Mouse (Mus musculus): Measurements from ENCODE around the gene Exoc7. TPM values are rescaled to one million over a fixed set of nuclear protein-coding genes. Genes with fewer than 3 reads are reported as not detected.

The Exoc7 gene
- polyA plus RNA-seq, 1 experiment from 2014 or later, result 118 TPM

GRCm38 (mm10) chr11:116336393-116336792 is 29.4 kb upstream of the Exoc7 start:
- H3K4me3 ChIP-seq (replicated peaks; ENCODE audit: low read length), result no peak overlapping the region; the same call in 1 of the 2 replicates
- H3K36me3 ChIP-seq (replicated peaks; ENCODE audit: control insufficient read depth, insufficient read depth), result peaks cover 12% of the 10 kb centered on the region; the same call in 1 of the 2 replicates
- DNase-seq (ENCODE audit: low spot score) (no peak), ATAC-seq (ENCODE audit: low FRiP score) (no peak)
- 65% methylated on average over 4 of the region's 4 CpGs for WGBS
- H3K4me1 ChIP-seq (replicated peaks; ENCODE audit: control insufficient read depth, insufficient read depth, low read length), result peaks cover 37% of the 10 kb centered on the region
- peak overlapping the region; percentile 62 for H3K9ac ChIP-seq
- peak overlapping the region; percentile 98 for H3K4me2 ChIP-seq (replicated peaks)
- H3K27ac ChIP-seq, result peak overlapping the region; percentile 77; the same call in 1 of the 2 replicates
- peaks cover 18% of the 10 kb centered on the region for H3K27me3 ChIP-seq (ENCODE audit: control insufficient read depth, insufficient read depth, low read length)
- H3K9me3 ChIP-seq (ENCODE audit: control insufficient read depth, low read length), result no peaks in the 10 kb centered on the region

GRCm38 (mm10) chr11:116335244-116336036 is 28.4 kb upstream of the Exoc7 start, which contains the start of gene Foxj1:
TSS of gene Foxj1 (minus strand) at chr11:116335399.
- peaks cover 44% of the 10 kb centered on the region for H3K4me1 ChIP-seq (replicated peaks; ENCODE audit: control insufficient read depth, insufficient read depth, low read length)
- H3K27ac ChIP-seq, result peak within 1 kb of the TSS; percentile 77
- DNase-seq (ENCODE audit: low spot score), result peak; percentile 93
- H3K4me3 ChIP-seq (replicated peaks; ENCODE audit: low read length), result peak within 1 kb of the TSS; percentile 45
- peak within 1 kb of the TSS; percentile 98 for H3K4me2 ChIP-seq (replicated peaks)
- peak within 1 kb of the TSS; percentile 62 for H3K9ac ChIP-seq
- H3K9me3 ChIP-seq (ENCODE audit: control insufficient read depth, low read length), result no peaks in the 10 kb centered on the region
- under 1% methylated on average over 49 of the region's 61 CpGs for WGBS
- ATAC-seq (ENCODE audit: low FRiP score), result peak; percentile 87
- peaks cover 9% of the 10 kb centered on the region; the same call in 1 of the 2 replicates for H3K36me3 ChIP-seq (replicated peaks; ENCODE audit: control insufficient read depth, insufficient read depth)
- H3K27me3 ChIP-seq (ENCODE audit: control insufficient read depth, insufficient read depth, low read length), result peaks cover 18% of the 10 kb centered on the region

GRCm38 (mm10) chr11:116334417-116334782 is 27.4 kb upstream of the Exoc7 start:
- peaks cover 18% of the 10 kb centered on the region for H3K27me3 ChIP-seq (ENCODE audit: control insufficient read depth, insufficient read depth, low read length)
- no peak for ATAC-seq (ENCODE audit: low FRiP score)
- peak overlapping the region; percentile 45 for H3K4me3 ChIP-seq (replicated peaks; ENCODE audit: low read length)
- peaks cover 52% of the 10 kb centered on the region for H3K4me1 ChIP-seq (replicated peaks; ENCODE audit: control insufficient read depth, insufficient read depth, low read length)
- H3K36me3 ChIP-seq (replicated peaks; ENCODE audit: control insufficient read depth, insufficient read depth), result no peaks in the 10 kb centered on the region
- 4% methylated on average over 25 of the region's 26 CpGs for WGBS
- DNase-seq (ENCODE audit: low spot score), result no peak
- H3K9ac ChIP-seq, result peak overlapping the region; percentile 53
- H3K4me2 ChIP-seq (replicated peaks), result peak overlapping the region; percentile 98
- H3K27ac ChIP-seq, result 0 out of 2 replicates have a peak overlapping the region, but pooled peaks have one; percentile 11
- no peaks in the 10 kb centered on the region for H3K9me3 ChIP-seq (ENCODE audit: control insufficient read depth, low read length)

GRCm38 (mm10) chr11:116333526-116334416 is 26.7 kb upstream of the Exoc7 start:
- Histone ChIP-seq H3K36me3 (replicated peaks; ENCODE audit: control insufficient read depth, insufficient read depth) (no peaks in the 10 kb centered on the region), H3K9ac (peak overlapping the region; percentile 53), H3K4me3 (replicated peaks; ENCODE audit: low read length) (peak overlapping the region; percentile 45), H3K4me2 (replicated peaks) (peak overlapping the region; percentile 98), H3K9me3 (ENCODE audit: control insufficient read depth, low read length) (no peaks in the 10 kb centered on the region), H3K4me1 (replicated peaks; ENCODE audit: control insufficient read depth, insufficient read depth, low read length) (peaks cover 57% of the 10 kb centered on the region), H3K27me3 (ENCODE audit: control insufficient read depth, insufficient read depth, low read length) (peaks cover 18% of the 10 kb centered on the region), H3K27ac (0 out of 2 replicates have a peak overlapping the region, but pooled peaks have one; percentile 45)
- DNase-seq (ENCODE audit: low spot score) (no peak), ATAC-seq (ENCODE audit: low FRiP score) (no peak)
- 22% methylated on average over 31 of the region's 31 CpGs for WGBS

GRCm38 (mm10) chr11:116332983-116333270 is 25.9 kb upstream of the Exoc7 start:
- peaks cover 18% of the 10 kb centered on the region for H3K27me3 ChIP-seq (ENCODE audit: control insufficient read depth, insufficient read depth, low read length)
- H3K9ac ChIP-seq, result 0 out of 2 replicates have a peak overlapping the region, but pooled peaks have one; percentile 1
- no peaks in the 10 kb centered on the region for H3K36me3 ChIP-seq (replicated peaks; ENCODE audit: control insufficient read depth, insufficient read depth)
- H3K4me2 ChIP-seq (replicated peaks), result peak overlapping the region; percentile 98
- DNase-seq (ENCODE audit: low spot score) (no peak), ATAC-seq (ENCODE audit: low FRiP score) (no peak)
- H3K27ac ChIP-seq, result peak overlapping the region; percentile 45
- H3K4me3 ChIP-seq (replicated peaks; ENCODE audit: low read length), result peak overlapping the region; percentile 45; the same call in 1 of the 2 replicates
- no peaks in the 10 kb centered on the region for H3K9me3 ChIP-seq (ENCODE audit: control insufficient read depth, low read length)
- H3K4me1 ChIP-seq (replicated peaks; ENCODE audit: control insufficient read depth, insufficient read depth, low read length), result peaks cover 57% of the 10 kb centered on the region
- WGBS, result 58% methylated on average over 3 of the region's 3 CpGs

- peaks cover 57% of the 10 kb centered on the region for H3K4me1 ChIP-seq (replicated peaks; ENCODE audit: control insufficient read depth, insufficient read depth, low read length)
- no peaks in the 10 kb centered on the region for H3K36me3 ChIP-seq (replicated peaks; ENCODE audit: control insufficient read depth, insufficient read depth)
- H3K4me3 ChIP-seq (replicated peaks; ENCODE audit: low read length), result no peak overlapping the region
- ATAC-seq (ENCODE audit: low FRiP score), result peak; percentile 56
- no peaks in the 10 kb centered on the region for H3K9me3 ChIP-seq (ENCODE audit: control insufficient read depth, low read length)
- H3K27me3 ChIP-seq (ENCODE audit: control insufficient read depth, insufficient read depth, low read length), result peaks cover 18% of the 10 kb centered on the region
- H3K27ac ChIP-seq, result no peak overlapping the region
- peak overlapping the region; percentile 98 for H3K4me2 ChIP-seq (replicated peaks)
- WGBS, result 11% methylated on average over 19 of the region's 19 CpGs
- no peak for DNase-seq (ENCODE audit: low spot score)
- peak overlapping the region; percentile 35; the same call in 1 of the 2 replicates for H3K9ac ChIP-seq
These were observed 25.4 kb upstream of the Exoc7 start for GRCm38 (mm10) chr11:116332232-116332982.

- peaks cover 46% of the 10 kb centered on the region for H3K4me1 ChIP-seq (replicated peaks; ENCODE audit: control insufficient read depth, insufficient read depth, low read length)
These were observed 23.1 kb upstream of the Exoc7 start for GRCm38 (mm10) chr11:116330211-116330518.

GRCm38 (mm10) chr11:116329314-116330210 is 22.5 kb upstream of the Exoc7 start:
- peak; percentile 74 for ATAC-seq (ENCODE audit: low FRiP score)
- peaks cover 39% of the 10 kb centered on the region for H3K4me1 ChIP-seq (replicated peaks; ENCODE audit: control insufficient read depth, insufficient read depth, low read length)
- peak; percentile 64 for DNase-seq (ENCODE audit: low spot score)
- H3K9me3 ChIP-seq (ENCODE audit: control insufficient read depth, low read length), result no peaks in the 10 kb centered on the region
- peak overlapping the region; percentile 82 for H3K27ac ChIP-seq
- H3K36me3 ChIP-seq (replicated peaks; ENCODE audit: control insufficient read depth, insufficient read depth), result no peaks in the 10 kb centered on the region
- 27% methylated on average over 18 of the region's 18 CpGs for WGBS
- peaks cover 12% of the 10 kb centered on the region for H3K27me3 ChIP-seq (ENCODE audit: control insufficient read depth, insufficient read depth, low read length)
- no peak overlapping the region for H3K4me2 ChIP-seq (replicated peaks)
- H3K9ac ChIP-seq, result 0 out of 2 replicates have a peak overlapping the region, but pooled peaks have one; percentile 6
- no peak overlapping the region for H3K4me3 ChIP-seq (replicated peaks; ENCODE audit: low read length)

More at GRCm38 (mm10) chr11:116330211-116330518, 23.1 kb upstream of the Exoc7 start:
- DNase-seq (ENCODE audit: low spot score) (no peak), ATAC-seq (ENCODE audit: low FRiP score) (no peak)
- no peak overlapping the region for H3K4me2 ChIP-seq (replicated peaks)
- H3K36me3 ChIP-seq (replicated peaks; ENCODE audit: control insufficient read depth, insufficient read depth), result no peaks in the 10 kb centered on the region
- peak overlapping the region; percentile 82 for H3K27ac ChIP-seq
- 36% methylated on average over 7 of the region's 7 CpGs for WGBS
- H3K9ac ChIP-seq, result no peak overlapping the region
- no peak overlapping the region for H3K4me3 ChIP-seq (replicated peaks; ENCODE audit: low read length)
- H3K9me3 ChIP-seq (ENCODE audit: control insufficient read depth, low read length), result no peaks in the 10 kb centered on the region
- peaks cover 18% of the 10 kb centered on the region for H3K27me3 ChIP-seq (ENCODE audit: control insufficient read depth, insufficient read depth, low read length)
